Mouse (Mus musculus) kidney, adult 2 months (tissue): ENCODE results near the gene Dach1.

Experiments
- CTCF ChIP-seq: fragments of 200-500 bp; conservative IDR thresholded peaks from 2 replicates; pipeline ENCODE4 v1.5.1; 2011; ENCODE audit warnings: low read depth, mild to moderate bottlenecking, control low read depth, low read length, moderate library complexity, mixed read lengths; ENCODE audit not compliant: insufficient read depth, insufficient read length
- POLR2A ChIP-seq: fragments of 200-500 bp; IDR thresholded peaks from one replicate; pipeline ENCODE4 v1.6.1; 2011; ENCODE audit warnings: low read depth, low read length, control low read depth

- TF ChIP-seq POLR2A (no peak), CTCF (no peak)
Observed at GRCm38 (mm10) chr14:97839275-97839674, 330.3 kb downstream of the Dach1 start.
